Mouse (Mus musculus): ENCODE measurements at regions not wholly inside any gene's neighbourhood (a gene's known extent, or its start where the extent isn't known, plus 50 kb on each side); places are given as distances from the start of the nearest gene placed in this dataset.
A peak's percentile ranks its signal among the peaks of the same experiment; 100 is the strongest.

- TF ChIP-seq CTCF (IDR thresholded peaks at IDR 0.05; ENCODE audit: borderline replicate concordance, extremely low read depth, insufficient read depth, insufficient read length) = peak; percentile 44; the same call in 1 of the 2 replicates
- no peak for TF ChIP-seq POLR2A (IDR thresholded peaks at IDR 0.05; ENCODE audit: borderline replicate concordance, extremely low read depth, insufficient read depth, insufficient read length, poor library complexity, severe bottlenecking)
Observed at GRCm38 (mm10) chr8:92013183-92013582, 211.3 kb upstream of the Irx3 start.

Data from brain, embryonic 14.5 days (tissue).